Mouse (Mus musculus) heart, embryonic 15.5 days (tissue): ENCODE results near the gene Itpripl2. TPM values are rescaled to one million over a fixed set of nuclear protein-coding genes. Genes with fewer than 3 reads are reported as not detected.

ENCODE experiments used
- ATAC-seq: fragments of 200-750 bp; cut with Nextera tagmentation; replicated peaks from 2 replicates; pipeline ENCODE4 v1.8.0; 2017; ENCODE audit warnings: low read depth, moderate TSS enrichment; ENCODE audit not compliant: insufficient number of reproducible peaks, insufficient read depth, low FRiP score
- H3K27ac ChIP-seq: fragments of 300-500 bp; sonication (generic); 2 replicates; pipeline ENCODE4 v1.5.1; 2015; ENCODE audit warnings: mild to moderate bottlenecking, inconsistent platforms
- H3K27me3 ChIP-seq: fragments of 300-500 bp; sonication (generic); 2 replicates; pipeline ENCODE4 v1.6.1; 2015; ENCODE audit warnings: inconsistent platforms
- H3K36me3 ChIP-seq: fragments of 300-500 bp; sonication (generic); 2 replicates; pipeline ENCODE4 v1.6.1; 2015; ENCODE audit warnings: mild to moderate bottlenecking, inconsistent platforms
- H3K4me1 ChIP-seq: fragments of 300-500 bp; sonication (generic); replicated peaks from 2 replicates; pipeline ENCODE4 v1.6.1; 2015; ENCODE audit warnings: inconsistent platforms
- H3K4me2 ChIP-seq: fragments of 300-500 bp; sonication (generic); 2 replicates; pipeline ENCODE4 v1.6.1; 2015; ENCODE audit warnings: inconsistent platforms, mild to moderate bottlenecking, moderate library complexity
- H3K4me3 ChIP-seq: fragments of 300-500 bp; sonication (generic); 2 replicates; pipeline ENCODE4 v1.5.1; 2015; ENCODE audit warnings: mild to moderate bottlenecking, inconsistent platforms
- H3K9ac ChIP-seq: fragments of 300-500 bp; sonication (generic); 2 replicates; pipeline ENCODE4 v1.6.1; 2015; ENCODE audit warnings: mild to moderate bottlenecking, inconsistent platforms
- H3K9me3 ChIP-seq: fragments of 300-500 bp; sonication (generic); replicated peaks from 2 replicates; pipeline ENCODE4 v1.6.1; 2016; ENCODE audit warnings: inconsistent platforms
- WGBS: fragments of 180-500 bp; shearing (Covaris S2); methylation state at CpG from one replicate; pipeline ENCODE4 v1.1.7; 2015; ENCODE audit warnings: mixed read lengths; 5-methylcytosine and 5-hydroxymethylcytosine counted together
- polyA plus RNA-seq: library from polyadenylated mRNA; unstranded; fragments of >200 nt; fragmentation: Nextera tagmentation; extraction: Ambion mirVana; gene quantifications from 2 replicates; pipeline ENCODE4 v1.2.1, GENCODE M21; 2015

Gene Itpripl2
- polyA plus RNA-seq, 1 experiment from 2014 or later, result 4.8 TPM

GRCm38 (mm10) chr7:118486917-118487316 is 4.9 kb downstream of the Itpripl2 start:
- H3K27me3 ChIP-seq, result peaks cover 17% of the 10 kb centered on the region
- H3K9me3 ChIP-seq, result no peaks in the 10 kb centered on the region
- no peak overlapping the region for H3K4me2 ChIP-seq
- H3K4me3 ChIP-seq, result no peak overlapping the region
- H3K9ac ChIP-seq, result no peak overlapping the region
- 0 out of 2 replicates have a peak, but pooled peaks cover 5% of the 10 kb centered on the region for H3K36me3 ChIP-seq
- WGBS, result 47% methylated on average over 5 of the region's 5 CpGs
- no peak for ATAC-seq
- no peak overlapping the region for H3K27ac ChIP-seq
- peaks cover 39% of the 10 kb centered on the region for H3K4me1 ChIP-seq

DNA sequence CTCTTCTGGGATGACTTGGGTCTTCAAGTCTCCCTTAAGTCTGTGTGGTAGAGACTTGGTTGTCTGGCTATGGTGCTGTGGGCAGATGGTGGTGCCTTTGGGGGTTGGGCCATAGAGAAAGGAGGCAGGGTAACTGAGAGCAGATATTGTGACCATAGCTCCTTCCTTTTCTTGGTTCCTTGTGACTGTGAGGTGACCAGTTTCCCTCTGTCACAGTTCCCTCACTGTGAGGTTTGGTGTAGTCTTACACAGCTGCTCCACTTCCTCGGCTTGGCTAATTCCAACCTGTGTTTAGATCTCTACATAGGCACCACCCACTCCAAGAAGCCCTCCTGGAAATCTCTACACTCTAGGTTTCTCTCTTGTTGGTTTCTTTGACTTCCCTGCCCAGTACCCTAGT is 7.8 kb downstream of the Itpripl2 start:
- Histone ChIP-seq H3K9ac (no peak overlapping the region), H3K4me2 (no peak overlapping the region), H3K27ac (no peak overlapping the region), H3K9me3 (no peaks in the 10 kb centered on the region), H3K27me3 (no peaks in the 10 kb centered on the region), H3K4me3 (no peak overlapping the region), H3K36me3 (0 out of 2 replicates have a peak, but pooled peaks cover 4% of the 10 kb centered on the region), H3K4me1 (peaks cover 24% of the 10 kb centered on the region)
- ATAC-seq, result no peak
- WGBS, result 77% methylated on average over 1 of the region's 1 CpGs

DNA sequence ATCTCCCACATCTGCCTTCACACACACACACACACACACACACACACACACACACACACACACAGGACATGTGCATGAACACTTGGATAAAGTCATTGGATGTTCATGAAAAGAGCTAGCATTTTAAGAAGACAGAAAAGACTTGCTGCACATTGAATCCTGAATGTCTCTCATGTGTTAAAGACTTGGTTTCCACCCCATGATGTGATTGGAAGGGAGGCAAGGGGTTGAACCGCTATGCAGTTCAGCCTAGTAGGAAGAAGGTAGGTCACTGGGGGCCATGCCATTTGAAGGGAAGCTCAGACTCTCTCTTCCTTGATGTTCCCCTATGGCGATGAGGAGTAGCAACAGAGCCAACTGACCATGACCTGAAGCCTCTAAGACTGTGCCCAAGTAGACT is 9.8 kb downstream of the Itpripl2 start:
- Histone ChIP-seq H3K9me3 (no peaks in the 10 kb centered on the region), H3K36me3 (no peaks in the 10 kb centered on the region), H3K9ac (no peak overlapping the region), H3K27me3 (no peaks in the 10 kb centered on the region), H3K4me2 (no peak overlapping the region), H3K27ac (no peak overlapping the region), H3K4me1 (peaks cover 11% of the 10 kb centered on the region), H3K4me3 (no peak overlapping the region)
- 90% methylated on average over 2 of the region's 2 CpGs for WGBS
- no peak for ATAC-seq

DNA sequence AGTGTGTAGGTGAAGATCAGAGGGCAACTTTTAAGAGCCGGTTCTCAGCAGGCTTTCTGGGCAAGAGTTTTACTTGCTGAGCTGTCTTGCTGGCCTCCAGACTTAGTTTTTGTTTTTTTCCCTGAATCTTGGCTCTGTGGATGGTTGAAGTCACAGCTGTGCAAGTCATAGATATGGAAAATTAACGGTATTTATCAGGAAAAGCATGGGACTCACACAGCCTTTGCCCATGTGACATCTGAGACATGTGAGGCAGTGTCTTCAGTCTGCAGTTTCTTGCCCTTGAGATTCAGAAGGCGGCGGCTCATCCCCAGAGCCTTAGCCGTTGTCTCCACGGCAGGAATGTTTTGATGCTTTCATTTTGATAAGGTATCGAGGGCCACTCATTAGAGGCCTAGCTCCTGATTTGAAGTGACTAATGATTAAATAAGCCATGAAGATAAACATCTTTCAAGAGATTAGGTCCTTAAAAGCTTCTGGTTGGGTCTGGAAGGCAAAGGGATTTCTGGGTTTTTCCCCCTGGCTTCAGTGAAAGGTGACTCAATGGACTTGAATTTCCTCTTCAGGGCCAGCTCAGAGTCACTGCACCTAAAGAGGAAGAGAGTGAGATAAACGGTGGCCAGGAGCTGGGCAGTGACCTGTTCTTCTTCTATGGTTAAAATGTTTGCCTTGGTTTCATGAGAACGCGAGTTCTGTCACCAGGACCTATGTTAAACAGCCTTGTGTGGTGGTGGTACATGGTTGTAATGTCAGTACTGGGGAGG is 10.5 kb downstream of the Itpripl2 start:
- H3K9me3 ChIP-seq, result no peaks in the 10 kb centered on the region
- H3K4me1 ChIP-seq, result peaks cover 10% of the 10 kb centered on the region
- no peaks in the 10 kb centered on the region for H3K36me3 ChIP-seq
- no peak overlapping the region for H3K4me3 ChIP-seq
- H3K27me3 ChIP-seq, result no peaks in the 10 kb centered on the region
- no peak overlapping the region for H3K9ac ChIP-seq
- peak overlapping the region; percentile 5; the same call in 1 of the 2 replicates for H3K27ac ChIP-seq
- no peak for ATAC-seq
- H3K4me2 ChIP-seq, result no peak overlapping the region
- WGBS, result 39% methylated on average over 10 of the region's 10 CpGs

- H3K4me1 ChIP-seq, result peaks cover 10% of the 10 kb centered on the region
- H3K36me3 ChIP-seq, result no peaks in the 10 kb centered on the region
- no peak overlapping the region for H3K4me2 ChIP-seq
- no peak overlapping the region for H3K4me3 ChIP-seq
- no peak for ATAC-seq
- H3K9me3 ChIP-seq, result no peaks in the 10 kb centered on the region
- 76% methylated on average over 9 of the region's 9 CpGs for WGBS
- no peak overlapping the region for H3K9ac ChIP-seq
- no peaks in the 10 kb centered on the region for H3K27me3 ChIP-seq
- no peak overlapping the region for H3K27ac ChIP-seq
Observed at GRCm38 (mm10) chr7:118480160-118480709, 11.5 kb downstream of the Itpripl2 start.

DNA sequence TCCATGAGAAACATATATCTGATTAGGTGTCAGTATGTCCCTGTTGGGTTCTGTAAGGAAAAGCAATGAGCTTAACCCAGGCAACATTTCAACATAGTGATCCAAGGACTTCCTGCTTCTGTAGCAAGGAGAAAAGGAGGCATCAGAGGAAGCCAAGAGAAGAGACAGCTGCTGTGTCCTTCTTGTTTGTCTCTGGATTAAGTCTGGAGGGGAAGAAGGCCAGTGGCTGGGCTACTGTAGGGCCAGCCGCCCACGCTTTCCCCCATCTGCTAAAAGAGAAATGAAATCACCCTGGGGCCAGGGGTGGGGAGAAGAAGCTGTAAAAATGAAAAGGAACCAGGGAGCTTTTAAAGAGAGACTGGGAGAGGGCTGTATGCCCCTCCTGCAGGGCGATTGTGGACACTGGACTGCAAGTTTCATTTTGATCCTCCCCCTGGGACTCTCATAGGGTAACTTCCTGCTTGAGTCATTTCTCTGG is 12.9 kb downstream of the Itpripl2 start:
- H3K4me2 ChIP-seq, result no peak overlapping the region
- WGBS, result 43% methylated on average over 3 of the region's 3 CpGs
- H3K4me1 ChIP-seq, result peaks cover 10% of the 10 kb centered on the region
- no peak overlapping the region for H3K4me3 ChIP-seq
- ATAC-seq, result peak; percentile 33; the same call in 1 of the 2 replicates
- H3K27ac ChIP-seq, result peak overlapping the region; percentile 76
- H3K9me3 ChIP-seq, result no peaks in the 10 kb centered on the region; the same call in 1 of the 2 replicates
- H3K36me3 ChIP-seq, result no peaks in the 10 kb centered on the region
- no peak overlapping the region for H3K9ac ChIP-seq
- no peaks in the 10 kb centered on the region for H3K27me3 ChIP-seq

DNA sequence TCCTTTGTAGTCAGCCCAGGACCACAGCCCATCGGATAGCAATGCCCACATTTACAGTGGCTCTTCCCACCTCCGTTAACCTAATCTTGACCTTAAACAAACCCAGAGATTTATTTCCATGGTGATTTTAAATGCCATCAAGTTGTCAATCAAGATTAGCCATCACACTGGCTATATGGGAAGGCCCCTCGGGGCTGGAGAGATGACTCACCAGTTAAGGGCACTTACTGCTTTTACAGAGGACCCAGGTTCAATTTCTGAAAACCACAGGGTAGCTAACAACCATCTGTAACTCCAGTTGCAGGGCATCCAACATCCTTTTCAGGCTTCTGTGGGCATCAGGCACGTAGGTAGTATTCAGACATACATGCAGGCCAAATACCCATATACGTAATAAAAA is 15.3 kb downstream of the Itpripl2 start:
- no peak overlapping the region for H3K9ac ChIP-seq
- H3K4me1 ChIP-seq, result peaks cover 8% of the 10 kb centered on the region
- no peak overlapping the region for H3K4me3 ChIP-seq
- H3K27ac ChIP-seq, result no peak overlapping the region
- H3K36me3 ChIP-seq, result no peaks in the 10 kb centered on the region
- no peak overlapping the region for H3K4me2 ChIP-seq
- ATAC-seq, result no peak
- no peaks in the 10 kb centered on the region for H3K27me3 ChIP-seq
- WGBS, result 66% methylated on average over 5 of the region's 5 CpGs
- no peaks in the 10 kb centered on the region; the same call in 1 of the 2 replicates for H3K9me3 ChIP-seq

GRCm38 (mm10) chr7:118475008-118475705 is 16.6 kb downstream of the Itpripl2 start:
- Histone ChIP-seq H3K27ac (no peak overlapping the region), H3K9ac (no peak overlapping the region), H3K27me3 (no peaks in the 10 kb centered on the region), H3K4me2 (no peak overlapping the region), H3K4me1 (peaks cover 4% of the 10 kb centered on the region), H3K9me3 (no peaks in the 10 kb centered on the region; the same call in 1 of the 2 replicates), H3K4me3 (no peak overlapping the region), H3K36me3 (no peaks in the 10 kb centered on the region)
- WGBS, result 78% methylated on average over 7 of the region's 7 CpGs
- peak; percentile 62 for ATAC-seq

DNA sequence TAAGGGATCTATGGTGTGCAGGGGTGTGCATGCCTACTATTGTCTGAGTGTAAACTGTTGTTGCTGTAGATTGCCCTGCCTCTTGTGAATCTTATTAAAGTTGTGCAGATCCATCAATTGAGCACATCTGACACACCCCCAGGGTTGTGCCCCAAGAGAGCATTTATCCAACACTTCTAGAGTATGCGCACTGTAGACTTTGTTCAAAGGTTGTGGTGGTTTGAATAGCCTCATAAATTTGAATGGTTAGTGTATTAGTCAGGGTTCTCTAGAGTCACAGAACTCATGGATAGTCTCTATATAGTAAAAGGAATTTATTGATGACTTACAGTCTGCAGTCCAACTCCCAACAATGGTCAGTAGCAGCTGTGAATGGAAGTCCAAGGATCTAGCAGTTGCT is 18.9 kb downstream of the Itpripl2 start:
- Histone ChIP-seq H3K27ac (no peak overlapping the region), H3K4me3 (no peak overlapping the region), H3K9me3 (no peaks in the 10 kb centered on the region; the same call in 1 of the 2 replicates), H3K36me3 (no peaks in the 10 kb centered on the region), H3K4me2 (no peak overlapping the region), H3K27me3 (no peaks in the 10 kb centered on the region), H3K4me1 (no peaks in the 10 kb centered on the region), H3K9ac (no peak overlapping the region)
- whole genome bisulfite sequencing, result 86% methylated on average over 1 of the region's 1 CpGs
- no peak for ATAC-seq

DNA sequence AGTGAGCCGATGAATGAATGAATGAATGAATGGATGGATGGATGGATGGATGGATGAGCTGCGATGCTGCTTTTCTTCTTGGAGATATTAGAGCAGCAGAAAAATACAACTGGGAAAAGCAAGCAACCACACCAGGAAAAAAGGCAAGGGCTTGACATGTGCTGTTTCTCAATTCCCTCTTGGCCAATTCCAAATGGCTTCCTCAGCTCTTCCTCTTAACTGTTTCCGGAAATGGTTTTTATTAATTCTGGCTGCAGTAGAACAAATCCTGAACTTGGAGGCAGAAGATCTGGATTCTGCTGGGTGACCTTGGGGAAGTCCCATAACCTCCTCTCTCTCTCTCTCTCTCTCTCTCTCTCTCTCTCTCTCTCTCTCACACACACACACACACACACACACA is 23.7 kb downstream of the Itpripl2 start:
- H3K4me3 ChIP-seq, result no peak overlapping the region
- no peaks in the 10 kb centered on the region for H3K36me3 ChIP-seq
- H3K4me1 ChIP-seq, result 0 out of 2 replicates have a peak, but pooled peaks cover 5% of the 10 kb centered on the region
- ATAC-seq, result no peak
- H3K27me3 ChIP-seq, result no peaks in the 10 kb centered on the region
- WGBS, result 86% methylated on average over 3 of the region's 3 CpGs
- no peak overlapping the region for H3K9ac ChIP-seq
- no peak overlapping the region for H3K27ac ChIP-seq
- H3K9me3 ChIP-seq, result no peaks in the 10 kb centered on the region
- no peak overlapping the region for H3K4me2 ChIP-seq

DNA sequence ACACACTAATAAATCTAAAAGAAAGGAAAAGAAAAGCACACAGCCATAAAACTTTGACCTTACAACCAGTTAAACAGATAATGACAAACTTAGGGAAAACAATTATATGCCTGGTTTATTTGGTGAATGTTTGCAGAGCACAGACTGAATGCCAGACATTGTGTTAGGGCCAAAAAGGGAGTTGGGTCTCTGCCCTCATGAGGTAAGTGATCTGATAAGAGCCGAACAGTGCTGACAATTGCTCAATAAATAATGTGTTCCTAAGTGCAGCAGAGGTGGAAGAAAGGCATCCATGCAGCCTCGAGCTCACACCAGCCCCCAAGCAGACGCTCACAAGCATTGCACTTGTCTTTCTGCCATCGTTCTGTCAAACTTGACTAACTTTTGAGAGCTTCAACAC is 27.3 kb downstream of the Itpripl2 start:
- Histone ChIP-seq H3K4me2 (no peak overlapping the region), H3K27me3 (no peaks in the 10 kb centered on the region)
- ATAC-seq, result no peak

More for the DNA sequence above, 27.3 kb downstream of the Itpripl2 start:
- WGBS, result 35% methylated on average over 4 of the region's 4 CpGs
- H3K9me3 ChIP-seq, result no peaks in the 10 kb centered on the region
- H3K4me3 ChIP-seq, result no peak overlapping the region
- no peak overlapping the region for H3K27ac ChIP-seq
- 0 out of 2 replicates have a peak, but pooled peaks cover 9% of the 10 kb centered on the region for H3K4me1 ChIP-seq
- no peak overlapping the region for H3K9ac ChIP-seq
- H3K36me3 ChIP-seq, result no peaks in the 10 kb centered on the region
